Mouse (Mus musculus) lung, embryonic 14.5 days (tissue): ENCODE data around the gene Cd247. TPM values are rescaled to one million over a fixed set of nuclear protein-coding genes. Genes with fewer than 3 reads are reported as not detected.
A peak's percentile ranks its signal among the peaks of the same experiment; 100 is the strongest.

ENCODE experiments used
- ATAC-seq: fragments of 200-750 bp; cut with Nextera tagmentation; 2 replicates; pipeline ENCODE4 v1.8.0; 2017; ENCODE audit warnings: mild to moderate bottlenecking, moderate TSS enrichment, moderate library complexity; ENCODE audit not compliant: insufficient read depth
- DNase-seq: peaks from one replicate; pipeline ENCODE4 v3.0.0-alpha.2; 2015
- H3K27ac ChIP-seq: fragments of 300-500 bp; sonication (generic); 2 replicates; pipeline ENCODE4 v1.5.1; 2014; ENCODE audit warnings: low read depth, mild to moderate bottlenecking, moderate library complexity
- H3K27me3 ChIP-seq: fragments of 300-500 bp; sonication (generic); 2 replicates; pipeline ENCODE4 v1.6.1; 2014; ENCODE audit warnings: low read length, control low read depth; ENCODE audit not compliant: insufficient read depth
- H3K36me3 ChIP-seq: fragments of 300-500 bp; sonication (generic); 2 replicates; pipeline ENCODE4 v1.6.1; 2014; ENCODE audit warnings: control low read depth; ENCODE audit not compliant: insufficient read depth
- H3K4me1 ChIP-seq: fragments of 300-500 bp; sonication (generic); 2 replicates; pipeline ENCODE4 v1.6.1; 2014; ENCODE audit warnings: antibody characterized with exemption, control low read depth; ENCODE audit not compliant: insufficient read depth
- H3K4me2 ChIP-seq: fragments of 300-500 bp; sonication (generic); 2 replicates; pipeline ENCODE4 v1.6.1; 2014; ENCODE audit warnings: mild to moderate bottlenecking
- H3K4me3 ChIP-seq: fragments of 300-500 bp; sonication (generic); 2 replicates; pipeline ENCODE4 v1.5.1; 2014; ENCODE audit warnings: low read depth, low read length
- H3K9ac ChIP-seq: fragments of 300-500 bp; sonication (generic); 2 replicates; pipeline ENCODE4 v1.6.1; 2014
- H3K9me3 ChIP-seq: fragments of 300-500 bp; sonication (generic); 2 replicates; pipeline ENCODE4 v1.6.1; 2016; ENCODE audit warnings: low read depth, low read length, control low read depth
- CTCF ChIP-seq: IDR thresholded peaks from 2 replicates; pipeline ENCODE4 v1.5.1; 2016; ENCODE audit warnings: antibody characterized with exemption, low read depth
- WGBS: fragments of 180-500 bp; shearing (Covaris S2); extraction: QIAGEN DNeasy Blood & Tissue Kit; methylation state at CpG from one replicate; pipeline ENCODE4 v1.1.7; 2014; 5-methylcytosine and 5-hydroxymethylcytosine counted together
- polyA plus RNA-seq: library from polyadenylated mRNA; unstranded; fragments of >200 nt; fragmentation: Nextera tagmentation; extraction: Ambion mirVana; gene quantifications from 2 replicates; pipeline ENCODE4 v1.2.1, GENCODE M21; 2014

Gene Cd247
- polyA plus RNA-seq, result 1.1 and 1.5 TPM in 2 replicates

- no peaks in the 10 kb centered on the region for H3K4me1 ChIP-seq
- no peaks in the 10 kb centered on the region for H3K9me3 ChIP-seq
- no peak for TF ChIP-seq CTCF
- ATAC-seq (no peak), DNase-seq (no peak)
- no peaks in the 10 kb centered on the region for H3K36me3 ChIP-seq
- H3K27me3 ChIP-seq, result no peaks in the 10 kb centered on the region
- WGBS, result 72% methylated on average over 8 of the region's 8 CpGs
- no peak within 1 kb of the TSS for H3K4me3 ChIP-seq
- H3K9ac ChIP-seq, result no peak within 1 kb of the TSS
- no peak within 1 kb of the TSS for H3K27ac ChIP-seq
- no peak within 1 kb of the TSS for H3K4me2 ChIP-seq
Measured at GRCm38 (mm10) chr1:165788511-165788910, at the start of gene Cd247. TSS of gene Cd247 (plus strand) at chr1:165788681.

GRCm38 (mm10) chr1:165738985-165739384 lies 49.5 kb upstream of the Cd247 start:
- Histone ChIP-seq H3K36me3 (no peaks in the 10 kb centered on the region), H3K9ac (no peak overlapping the region), H3K4me2 (no peak overlapping the region), H3K27ac (no peak overlapping the region), H3K9me3 (no peaks in the 10 kb centered on the region), H3K4me1 (peaks cover 5% of the 10 kb centered on the region; the same call in 1 of the 2 replicates), H3K4me3 (no peak overlapping the region), H3K27me3 (no peaks in the 10 kb centered on the region)
- TF ChIP-seq CTCF, result no peak
- ATAC-seq, result no peak
- no peak for DNase-seq
- WGBS, result 81% methylated on average over 1 of the region's 1 CpGs

- TF ChIP-seq CTCF, result no peak
- no peaks in the 10 kb centered on the region for H3K4me1 ChIP-seq
- ATAC-seq (no peak), DNase-seq (no peak)
- H3K4me2 ChIP-seq, result no peak overlapping the region
- H3K9ac ChIP-seq, result no peak overlapping the region
- H3K4me3 ChIP-seq, result no peak overlapping the region
- no peak overlapping the region for H3K27ac ChIP-seq
- no peaks in the 10 kb centered on the region for H3K36me3 ChIP-seq
- 77% methylated on average over 8 of the region's 8 CpGs for WGBS
- H3K9me3 ChIP-seq, result no peaks in the 10 kb centered on the region
- no peaks in the 10 kb centered on the region for H3K27me3 ChIP-seq
Measured at GRCm38 (mm10) chr1:165741989-165742388, 46.5 kb upstream of the Cd247 start.

GRCm38 (mm10) chr1:165748053-165748452 lies 40.4 kb upstream of the Cd247 start:
- no peak for TF ChIP-seq CTCF
- WGBS, result 21% methylated on average over 11 of the region's 11 CpGs
- DNase-seq, result peak; percentile 70

GRCm38 (mm10) chr1:165751142-165751541 lies 37.3 kb upstream of the Cd247 start:
- no peaks in the 10 kb centered on the region for H3K36me3 ChIP-seq
- H3K9me3 ChIP-seq, result no peaks in the 10 kb centered on the region
- no peak overlapping the region for H3K27ac ChIP-seq
- no peak for TF ChIP-seq CTCF
- H3K4me2 ChIP-seq, result no peak overlapping the region
- ATAC-seq (no peak), DNase-seq (no peak)
- no peaks in the 10 kb centered on the region for H3K4me1 ChIP-seq
- no peak overlapping the region for H3K4me3 ChIP-seq
- H3K9ac ChIP-seq, result no peak overlapping the region
- no peaks in the 10 kb centered on the region for H3K27me3 ChIP-seq

More at GRCm38 (mm10) chr1:165748053-165748452, 40.4 kb upstream of the Cd247 start:
- H3K4me3 ChIP-seq, result no peak overlapping the region
- H3K27me3 ChIP-seq, result no peaks in the 10 kb centered on the region
- H3K4me1 ChIP-seq, result no peaks in the 10 kb centered on the region
- H3K9me3 ChIP-seq, result no peaks in the 10 kb centered on the region
- peak; percentile 83 for ATAC-seq
- H3K9ac ChIP-seq, result no peak overlapping the region
- no peaks in the 10 kb centered on the region for H3K36me3 ChIP-seq
- H3K4me2 ChIP-seq, result peak overlapping the region; percentile 29; the same call in 1 of the 2 replicates
- H3K27ac ChIP-seq, result no peak overlapping the region; the same call in 1 of the 2 replicates

- DNase-seq, result no peak
- H3K4me2 ChIP-seq, result no peak overlapping the region
Measured at GRCm38 (mm10) chr1:165751838-165752237, 36.6 kb upstream of the Cd247 start.

GRCm38 (mm10) chr1:165754205-165754604 lies 34.3 kb upstream of the Cd247 start:
- Histone ChIP-seq H3K27me3 (no peaks in the 10 kb centered on the region), H3K27ac (no peak overlapping the region), H3K9ac (no peak overlapping the region), H3K36me3 (no peaks in the 10 kb centered on the region), H3K4me1 (no peaks in the 10 kb centered on the region), H3K4me3 (no peak overlapping the region), H3K4me2 (no peak overlapping the region), H3K9me3 (no peaks in the 10 kb centered on the region)
- ATAC-seq (no peak), DNase-seq (no peak)
- WGBS, result 86% methylated on average over 6 of the region's 6 CpGs
- TF ChIP-seq CTCF, result no peak

More at GRCm38 (mm10) chr1:165751838-165752237, 36.6 kb upstream of the Cd247 start:
- Histone ChIP-seq H3K4me3 (no peak overlapping the region), H3K9ac (no peak overlapping the region), H3K36me3 (no peaks in the 10 kb centered on the region), H3K9me3 (no peaks in the 10 kb centered on the region), H3K4me1 (no peaks in the 10 kb centered on the region), H3K27ac (no peak overlapping the region), H3K27me3 (no peaks in the 10 kb centered on the region)
- TF ChIP-seq CTCF, result no peak
- 71% methylated on average over 5 of the region's 5 CpGs for WGBS
- no peak for ATAC-seq

- no peaks in the 10 kb centered on the region for H3K36me3 ChIP-seq
- H3K27me3 ChIP-seq, result no peaks in the 10 kb centered on the region
- H3K9me3 ChIP-seq, result no peaks in the 10 kb centered on the region
- no peak overlapping the region for H3K9ac ChIP-seq
- DNase-seq (no peak), ATAC-seq (no peak)
- no peak overlapping the region for H3K4me2 ChIP-seq
- TF ChIP-seq CTCF, result no peak
- no peak overlapping the region for H3K27ac ChIP-seq
- no peak overlapping the region for H3K4me3 ChIP-seq
- H3K4me1 ChIP-seq, result no peaks in the 10 kb centered on the region
- 22% methylated on average over 4 of the region's 4 CpGs for WGBS
Measured at GRCm38 (mm10) chr1:165755194-165755593, 33.3 kb upstream of the Cd247 start.
